Mouse (Mus musculus) liver, adult 10 weeks (tissue): ENCODE results near the gene Slc15a4. TPM values are rescaled to one million over a fixed set of nuclear protein-coding genes. Genes with fewer than 3 reads are reported as not detected.

Experiments
- polyA plus RNA-seq: library from polyadenylated mRNA; stranded (reverse); fragments of 350-450 nt; fragmentation: Illumina TruSeq; extraction: RNeasy Lipid Tissue Mini Kit (QIAGEN cat#74804); gene quantifications from one replicate; pipeline ENCODE4 v1.2.3, GENCODE M21; 2014; ENCODE audit warnings: low read depth, low replicate concordance

Slc15a4 gene
- polyA plus RNA-seq, result 33.4 TPM

DNA sequence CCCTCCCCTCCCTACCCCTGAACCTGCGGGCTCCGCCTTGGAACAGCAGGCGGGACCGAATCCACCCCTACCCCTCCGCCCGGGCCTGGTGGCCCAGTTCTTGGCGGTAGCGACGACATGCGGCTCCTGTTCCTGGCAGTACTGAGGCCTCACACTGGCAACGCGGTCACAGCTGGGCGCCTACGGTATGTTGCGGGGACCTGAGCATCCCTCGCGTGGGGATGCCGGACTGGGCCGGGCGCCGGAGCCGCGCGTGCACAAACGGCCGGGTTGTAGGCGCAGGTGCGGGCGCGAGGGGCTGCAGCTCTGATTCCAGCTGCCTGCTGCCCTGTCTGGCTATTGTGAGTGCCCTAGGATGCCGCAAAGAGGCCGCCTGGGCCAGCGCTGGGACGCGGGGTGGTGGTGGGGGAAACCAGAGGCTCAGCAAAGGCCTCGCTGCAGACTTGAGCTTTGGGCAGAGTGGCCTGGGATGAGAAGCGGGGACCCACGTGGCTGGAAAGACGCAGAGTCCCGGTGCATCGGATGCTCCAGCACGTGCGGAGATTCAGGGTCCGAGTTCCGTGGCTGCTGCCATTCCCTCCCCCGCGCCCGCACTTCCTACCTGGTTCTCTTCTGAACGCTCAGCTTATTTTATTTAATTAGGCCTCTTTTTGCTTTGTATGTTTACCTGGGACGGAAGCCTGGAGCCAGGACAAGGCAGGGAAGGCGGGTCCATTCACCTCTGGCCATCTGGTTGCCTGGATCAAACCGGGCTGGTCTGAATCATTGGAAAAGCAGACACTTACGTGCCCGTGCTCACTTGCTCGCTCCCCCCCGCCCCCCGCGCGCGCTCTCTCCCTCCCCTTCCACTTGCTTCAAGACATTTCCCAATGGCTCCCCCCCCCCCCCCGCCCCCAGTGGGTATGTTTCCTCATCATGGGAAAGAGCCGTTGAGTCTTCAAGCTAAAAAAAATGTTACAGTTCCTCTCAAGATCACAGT lies at the start of gene Slc15a4, which contains the start of gene Glt1d1:
TSS of gene Slc15a4 (minus strand) at position 731 of the 979 bp plus-strand sequence.
TSS of gene Glt1d1 (plus strand) at position 96 of the 979 bp plus-strand sequence.

Other genes with a start within 250 kb of the Slc15a4 start
- 35.7 TPM for gene Glt1d1, start 635 bp downstream of the Slc15a4 start, polyA plus RNA-seq